Mouse (Mus musculus): ENCODE data around the gene 2310033P09Rik. TPM values are rescaled to one million over a fixed set of nuclear protein-coding genes. Genes with fewer than 3 reads are reported as not detected.

Gene 2310033P09Rik
- 26.3 and 28.8 TPM in 2 replicates for polyA plus RNA-seq (2015; fragmentation: Nextera tagmentation; extraction: Ambion mirVana)

DNA sequence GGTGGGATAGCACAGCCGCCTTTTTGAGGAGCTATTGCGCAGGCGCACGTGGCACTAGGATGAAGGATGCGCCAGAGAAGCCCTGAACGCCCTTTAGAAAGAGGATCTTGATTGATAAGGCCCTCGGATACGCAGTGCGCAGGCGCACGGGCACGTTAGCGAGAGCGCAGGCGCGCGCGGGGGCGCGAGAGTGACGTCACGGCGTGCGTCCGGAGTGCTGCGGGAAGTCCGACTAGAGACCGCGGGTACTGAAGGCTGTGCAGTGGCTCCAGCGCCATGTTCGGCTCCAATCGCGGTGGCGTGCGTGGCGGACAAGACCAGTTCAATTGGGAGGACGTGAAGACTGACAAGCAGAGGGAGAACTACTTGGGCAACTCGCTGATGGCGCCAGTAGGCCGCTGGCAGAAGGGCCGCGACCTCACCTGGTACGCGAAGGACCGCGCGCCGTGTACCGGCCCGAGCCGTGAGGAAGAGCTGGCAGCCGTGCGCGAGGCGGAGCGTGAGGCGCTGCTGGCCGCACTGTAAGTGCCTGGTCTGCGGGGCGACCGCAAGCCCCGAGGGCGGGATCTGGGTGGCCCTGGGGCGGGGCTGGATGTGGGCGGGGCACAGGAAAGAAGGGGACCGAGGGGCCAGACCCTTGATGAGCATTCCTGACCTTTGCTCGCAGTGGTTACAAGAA is at the start of gene 2310033P09Rik:
2310033P09Rik (plus strand) TSS at position 169 of the 679 bp plus-strand sequence.
- Histone ChIP-seq H3K27ac (replicated peaks) (peak within 1 kb of the TSS; percentile 85), H3K4me2 (peak within 1 kb of the TSS; percentile 90), H3K27me3 (no peaks in the 10 kb centered on the region), H3K9ac (peak within 1 kb of the TSS; percentile 78), H3K9me3 (no peaks in the 10 kb centered on the region), H3K4me1 (replicated peaks) (peaks cover 25% of the 10 kb centered on the region), H3K4me3 (peak within 1 kb of the TSS; percentile 62), H3K36me3 (peaks cover 65% of the 10 kb centered on the region)
- peak; percentile 85 for ATAC-seq (ENCODE audit: low read depth)
- WGBS: under 1% methylated on average over 65 of the region's 67 CpGs

DNA sequence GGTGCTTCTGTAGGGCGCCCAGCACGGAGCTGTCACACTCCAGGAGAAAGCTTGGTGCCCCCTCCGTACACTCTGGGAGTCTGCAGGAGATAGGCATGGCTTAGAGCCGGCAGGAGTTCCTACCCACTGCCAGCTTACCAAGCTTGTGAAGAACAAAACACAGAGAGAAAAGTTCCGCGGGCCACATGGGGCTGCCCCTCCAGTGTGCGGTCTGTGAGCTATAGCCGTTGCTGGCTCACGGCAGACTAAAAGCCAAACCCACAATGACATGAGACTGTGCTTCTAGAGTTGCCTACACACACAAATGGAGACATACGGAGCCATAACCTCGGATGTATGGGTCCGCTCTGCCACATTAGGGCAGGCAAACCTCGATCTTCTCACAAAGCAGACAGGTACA is 49.0 kb upstream of the 2310033P09Rik start:
- Histone ChIP-seq H3K9me3 (no peaks in the 10 kb centered on the region), H3K27ac (replicated peaks) (no peak overlapping the region), H3K9ac (no peak overlapping the region), H3K36me3 (peaks cover 39% of the 10 kb centered on the region), H3K4me3 (no peak overlapping the region), H3K4me2 (no peak overlapping the region), H3K4me1 (replicated peaks) (peaks cover 18% of the 10 kb centered on the region), H3K27me3 (no peaks in the 10 kb centered on the region)
- no peak for ATAC-seq (ENCODE audit: low read depth)
- WGBS: 94% methylated on average over 13 of the region's 13 CpGs

DNA sequence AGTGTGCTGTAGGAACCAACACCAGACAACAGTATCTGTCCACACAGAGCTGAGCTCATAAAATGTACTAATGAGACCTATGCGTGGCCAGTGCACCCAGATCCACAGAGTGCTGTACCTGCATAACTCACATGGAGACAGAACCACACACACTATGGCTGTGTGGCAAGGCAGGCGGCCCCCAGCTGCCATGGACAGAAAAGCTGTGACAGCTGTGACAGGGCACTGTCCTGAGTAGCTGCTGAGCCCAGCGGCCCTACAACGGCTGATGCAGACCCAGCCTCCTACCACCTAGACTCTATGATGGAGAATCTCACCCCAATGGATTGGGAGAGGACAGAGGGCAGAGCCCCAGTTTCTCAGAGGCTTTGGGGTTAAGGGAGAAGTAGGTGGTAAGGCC is 48.6 kb upstream of the 2310033P09Rik start:
- ATAC-seq (ENCODE audit: low read depth): no peak
- no peak overlapping the region for H3K4me3 ChIP-seq
- H3K4me2 ChIP-seq: no peak overlapping the region
- H3K9ac ChIP-seq: no peak overlapping the region
- H3K27me3 ChIP-seq: no peaks in the 10 kb centered on the region
- H3K36me3 ChIP-seq: peaks cover 39% of the 10 kb centered on the region
- no peak overlapping the region for H3K27ac ChIP-seq (replicated peaks)
- no peaks in the 10 kb centered on the region for H3K9me3 ChIP-seq
- 91% methylated on average over 4 of the region's 4 CpGs for WGBS
- peaks cover 22% of the 10 kb centered on the region for H3K4me1 ChIP-seq (replicated peaks)

DNA sequence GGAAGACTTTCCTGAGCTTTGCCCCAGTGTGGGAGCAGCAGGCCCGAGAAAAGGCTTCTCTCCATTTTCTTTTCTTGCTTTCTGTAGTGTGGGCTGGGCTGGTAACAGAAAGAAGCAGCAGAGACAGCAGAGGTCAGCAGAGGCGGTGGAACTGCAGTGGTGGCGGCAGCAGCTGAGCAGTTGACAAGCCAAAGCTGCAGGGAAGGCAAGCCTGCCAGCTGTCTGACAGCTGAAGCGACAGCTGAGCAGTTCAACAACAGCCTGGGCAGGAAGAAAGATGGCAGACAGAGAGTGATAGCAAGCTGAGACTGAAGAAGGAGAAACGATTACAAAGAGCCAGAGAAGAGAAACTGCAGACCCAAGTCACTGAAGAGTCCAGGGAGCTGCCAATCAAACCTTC is 46.7 kb upstream of the 2310033P09Rik start:
- ATAC-seq (ENCODE audit: low read depth): no peak
- no peak overlapping the region for H3K4me2 ChIP-seq

GRCm38 (mm10) chr11:59162443-59163254 is 45.5 kb upstream of the 2310033P09Rik start:
- Histone ChIP-seq H3K4me2 (peak overlapping the region; percentile 69), H3K4me1 (replicated peaks) (peaks cover 22% of the 10 kb centered on the region), H3K9me3 (no peaks in the 10 kb centered on the region), H3K27ac (replicated peaks) (peak overlapping the region; percentile 98), H3K9ac (peak overlapping the region; percentile 78), H3K27me3 (no peaks in the 10 kb centered on the region), H3K4me3 (peak overlapping the region; percentile 58), H3K36me3 (peaks cover 19% of the 10 kb centered on the region)
- 62% methylated on average over 9 of the region's 9 CpGs for WGBS
- peak; percentile 54; the same call in 1 of the 2 replicates for ATAC-seq (ENCODE audit: low read depth)

More for the DNA sequence above, 46.7 kb upstream of the 2310033P09Rik start:
- 84% methylated on average over 5 of the region's 5 CpGs for WGBS
- H3K27me3 ChIP-seq: no peaks in the 10 kb centered on the region
- H3K4me1 ChIP-seq (replicated peaks): peaks cover 22% of the 10 kb centered on the region
- peaks cover 31% of the 10 kb centered on the region for H3K36me3 ChIP-seq
- H3K9me3 ChIP-seq: no peaks in the 10 kb centered on the region
- H3K27ac ChIP-seq (replicated peaks): no peak overlapping the region
- no peak overlapping the region for H3K4me3 ChIP-seq
- H3K9ac ChIP-seq: no peak overlapping the region

- ATAC-seq (ENCODE audit: low read depth): peak; percentile 98
- H3K27me3 ChIP-seq: no peaks in the 10 kb centered on the region
- peak within 1 kb of the TSS; percentile 58 for H3K4me3 ChIP-seq
- WGBS: 3% methylated on average over 68 of the region's 68 CpGs
- no peaks in the 10 kb centered on the region for H3K9me3 ChIP-seq
- peaks cover 22% of the 10 kb centered on the region for H3K4me1 ChIP-seq (replicated peaks)
- peak within 1 kb of the TSS; percentile 69 for H3K4me2 ChIP-seq
- H3K27ac ChIP-seq (replicated peaks): peak within 1 kb of the TSS; percentile 98
- peaks cover 11% of the 10 kb centered on the region; the same call in 1 of the 2 replicates for H3K36me3 ChIP-seq
- peak within 1 kb of the TSS; percentile 78 for H3K9ac ChIP-seq
These were observed 44.6 kb upstream of the 2310033P09Rik start, which contains the start of gene Iba57 for GRCm38 (mm10) chr11:59163255-59164236. TSS of gene Iba57 (minus strand) at chr11:59163739.

DNA sequence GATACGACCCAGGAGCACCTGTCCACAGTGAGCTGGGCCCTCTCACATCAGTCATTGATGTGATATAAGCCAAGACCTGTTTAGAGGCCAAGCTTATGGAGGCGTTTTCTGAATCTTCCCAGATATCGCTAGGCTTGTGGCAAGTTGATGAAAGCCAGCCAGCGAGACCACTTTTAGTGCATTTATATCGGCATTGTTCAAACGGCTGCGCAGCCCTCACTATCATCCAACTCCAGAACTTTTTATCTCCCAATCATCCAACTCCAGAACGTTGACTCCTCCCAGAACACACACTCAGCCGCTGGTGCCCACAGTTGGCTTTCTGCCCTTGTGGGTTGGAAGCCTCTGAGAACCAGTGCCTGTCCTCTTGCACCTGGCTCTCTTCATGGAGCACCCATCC is 43.7 kb upstream of the 2310033P09Rik start:
- Histone ChIP-seq H3K4me2 (peak overlapping the region; percentile 69), H3K27me3 (no peaks in the 10 kb centered on the region), H3K4me3 (peak overlapping the region; percentile 58), H3K4me1 (replicated peaks) (peaks cover 22% of the 10 kb centered on the region), H3K9ac (no peak overlapping the region), H3K9me3 (no peaks in the 10 kb centered on the region), H3K27ac (replicated peaks) (peak overlapping the region; percentile 98; the same call in 1 of the 2 replicates), H3K36me3 (peaks cover 8% of the 10 kb centered on the region; the same call in 1 of the 2 replicates)
- 84% methylated on average over 9 of the region's 9 CpGs for WGBS
- ATAC-seq (ENCODE audit: low read depth): no peak

DNA sequence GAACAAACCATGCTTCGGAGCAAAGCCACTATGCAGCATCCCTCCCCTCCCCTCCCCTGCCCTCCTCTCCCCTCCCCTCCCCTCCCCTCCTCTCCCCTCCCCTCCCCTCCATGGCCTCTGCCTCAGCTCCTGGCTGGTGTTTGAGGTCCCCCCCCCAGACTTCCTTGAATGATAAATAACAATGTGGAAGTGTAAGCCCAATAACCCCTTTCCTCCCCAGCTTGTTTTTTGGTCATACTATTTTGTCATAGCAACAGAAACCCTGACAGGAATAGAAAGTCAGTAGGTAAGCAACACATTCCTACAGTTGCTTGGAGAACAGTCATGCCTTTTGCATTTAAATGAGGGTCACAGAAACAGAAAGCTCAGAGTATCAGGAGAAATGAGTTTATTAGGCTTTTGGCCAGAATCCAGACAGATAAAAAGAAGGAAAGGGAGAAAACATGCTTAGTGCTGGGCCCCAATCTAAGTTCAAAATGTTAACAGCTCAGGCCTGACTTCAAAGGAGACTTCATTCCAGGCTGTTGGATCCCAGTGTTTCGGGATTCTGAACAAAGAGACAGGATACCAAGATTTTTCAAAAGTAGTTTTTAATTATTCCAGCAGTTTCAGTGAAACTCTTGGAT is 42.4 kb upstream of the 2310033P09Rik start:
- peaks cover 6% of the 10 kb centered on the region; the same call in 1 of the 2 replicates for H3K36me3 ChIP-seq
- no peak overlapping the region for H3K4me2 ChIP-seq
- no peaks in the 10 kb centered on the region for H3K27me3 ChIP-seq
- no peaks in the 10 kb centered on the region for H3K9me3 ChIP-seq
- no peak overlapping the region for H3K9ac ChIP-seq
- no peak overlapping the region for H3K27ac ChIP-seq (replicated peaks)
- H3K4me1 ChIP-seq (replicated peaks): peaks cover 22% of the 10 kb centered on the region
- no peak for ATAC-seq (ENCODE audit: low read depth)
- WGBS: 51% methylated on average over 2 of the region's 2 CpGs
- H3K4me3 ChIP-seq: no peak overlapping the region

DNA sequence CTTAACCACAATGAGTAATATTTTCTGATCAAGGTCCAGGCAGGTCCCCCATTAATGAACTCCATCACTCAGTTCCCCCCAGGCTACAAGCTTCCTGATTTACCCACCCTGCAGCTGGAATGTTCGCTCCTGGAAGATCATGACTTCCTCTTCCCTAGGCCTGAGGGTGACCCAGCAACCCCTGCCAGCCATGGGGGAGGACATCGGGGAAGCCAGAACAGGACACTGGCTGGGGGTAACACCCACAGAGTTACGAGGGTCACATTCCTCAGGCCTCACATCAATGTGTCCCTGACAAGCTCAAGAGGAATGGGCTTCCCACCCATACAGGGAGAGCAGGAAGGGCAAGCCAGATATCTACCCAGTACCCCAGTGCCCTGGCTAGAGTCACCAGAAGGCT is 38.3 kb upstream of the 2310033P09Rik start:
- no peak overlapping the region for H3K4me2 ChIP-seq
- WGBS: 70% methylated on average over 3 of the region's 3 CpGs
- no peaks in the 10 kb centered on the region; the same call in 1 of the 2 replicates for H3K4me1 ChIP-seq (replicated peaks)
- H3K27me3 ChIP-seq: peaks cover 24% of the 10 kb centered on the region
- no peak overlapping the region for H3K9ac ChIP-seq
- H3K36me3 ChIP-seq: no peaks in the 10 kb centered on the region
- no peak for ATAC-seq (ENCODE audit: low read depth)
- H3K4me3 ChIP-seq: no peak overlapping the region
- H3K9me3 ChIP-seq: no peaks in the 10 kb centered on the region
- H3K27ac ChIP-seq (replicated peaks): no peak overlapping the region

GRCm38 (mm10) chr11:59170549-59170948 is 37.6 kb upstream of the 2310033P09Rik start:
- Histone ChIP-seq H3K4me3 (no peak overlapping the region), H3K9ac (no peak overlapping the region), H3K27ac (replicated peaks) (no peak overlapping the region), H3K4me2 (no peak overlapping the region), H3K4me1 (replicated peaks) (no peaks in the 10 kb centered on the region; the same call in 1 of the 2 replicates), H3K27me3 (peaks cover 32% of the 10 kb centered on the region), H3K36me3 (no peaks in the 10 kb centered on the region), H3K9me3 (no peaks in the 10 kb centered on the region)
- WGBS: 69% methylated on average over 4 of the region's 4 CpGs
- no peak for ATAC-seq (ENCODE audit: low read depth)
